Mouse (Mus musculus) brain, embryonic 14.5 days (tissue): ENCODE data around the gene Hist1h2be. TPM values are rescaled to one million over a fixed set of nuclear protein-coding genes. Genes with fewer than 3 reads are reported as not detected.
A peak's percentile ranks its signal among the peaks of the same experiment; 100 is the strongest.

Source experiments
- DNase-seq: peaks from one replicate; pipeline ENCODE4 v3.0.0-alpha.2; 2011; ENCODE audit warnings: low read depth
- CTCF ChIP-seq: fragments of 200-500 bp; IDR thresholded peaks from 2 replicates; pipeline ENCODE4 v1.5.1; 2012; ENCODE audit warnings: inconsistent platforms, mild to moderate bottlenecking, moderate library complexity, borderline replicate concordance; ENCODE audit not compliant: insufficient read depth, insufficient read length; ENCODE audit errors: extremely low read depth
- POLR2A ChIP-seq: fragments of 200-500 bp; IDR thresholded peaks from 2 replicates; pipeline ENCODE4 v1.6.1; 2012; ENCODE audit warnings: mild to moderate bottlenecking, inconsistent platforms, borderline replicate concordance; ENCODE audit not compliant: poor library complexity, insufficient read depth, insufficient read length, severe bottlenecking; ENCODE audit errors: extremely low read depth
- polyA plus RNA-seq: library from polyadenylated mRNA; depleted of rRNA; stranded (reverse); fragments of >200 nt; gene quantifications from 2 replicates; pipeline ENCODE4 v1.2.3, GENCODE M21; 2012

The Hist1h2be gene
- polyA plus RNA-seq, 1 experiment = 3.5 TPM

- TF ChIP-seq CTCF (no peak), POLR2A (no peak)
- peak; percentile 63 for DNase-seq
Observed at GRCm38 (mm10) chr13:23586099-23586939, 34.6 kb downstream of the Hist1h2be start.

- TF ChIP-seq POLR2A = peak; percentile 51; the same call in 1 of the 2 replicates
- DNase-seq = peak; percentile 98
Observed at GRCm38 (mm10) chr13:23585442-23586098, 35.4 kb downstream of the Hist1h2be start.

- DNase-seq = peak; percentile 88
- peak; percentile 22; the same call in 1 of the 2 replicates for TF ChIP-seq POLR2A
- no peak for TF ChIP-seq CTCF
Observed at GRCm38 (mm10) chr13:23585029-23585441, 35.9 kb downstream of the Hist1h2be start.

GRCm38 (mm10) chr13:23584331-23584730, 36.6 kb downstream of the Hist1h2be start:
- TF ChIP-seq CTCF (no peak), POLR2A (no peak)
- peak; percentile 42 for DNase-seq

- TF ChIP-seq CTCF (no peak), POLR2A (no peak)
- DNase-seq = peak; percentile 26
Observed at GRCm38 (mm10) chr13:23583387-23584068, 37.4 kb downstream of the Hist1h2be start.

- TF ChIP-seq CTCF (no peak), POLR2A (no peak)
- DNase-seq = peak; percentile 26
Observed at GRCm38 (mm10) chr13:23582219-23583056, 38.5 kb downstream of the Hist1h2be start.

GRCm38 (mm10) chr13:23581408-23582218, 39.3 kb downstream of the Hist1h2be start, which contains the start of gene Hist1h4d:
Gene Hist1h4d (plus strand): TSS chr13:23581598.
- TF ChIP-seq CTCF = no peak
- peak; percentile 86; the same call in 1 of the 2 replicates for TF ChIP-seq POLR2A
- DNase-seq = peak; percentile 99

- TF ChIP-seq POLR2A = no peak
- TF ChIP-seq CTCF = no peak
- no peak for DNase-seq
Observed at GRCm38 (mm10) chr13:23577835-23578234, 43.1 kb downstream of the Hist1h2be start.

GRCm38 (mm10) chr13:23576906-23577639, 43.9 kb downstream of the Hist1h2be start:
- peak; percentile 19 for DNase-seq

GRCm38 (mm10) chr13:23576351-23576881, 44.5 kb downstream of the Hist1h2be start:
- DNase-seq = peak; percentile 39
- no peak for TF ChIP-seq POLR2A
- no peak for TF ChIP-seq CTCF

More at GRCm38 (mm10) chr13:23576906-23577639, 43.9 kb downstream of the Hist1h2be start:
- TF ChIP-seq POLR2A (no peak), CTCF (no peak)

- DNase-seq = peak; percentile 32
Observed at GRCm38 (mm10) chr13:23575864-23576313, 45.0 kb downstream of the Hist1h2be start.
